Mouse (Mus musculus): ENCODE data around the gene Rnf185. TPM values are rescaled to one million over a fixed set of nuclear protein-coding genes. Genes with fewer than 3 reads are reported as not detected.

Gene Rnf185
- total RNA-seq, 2 experiments from 2014 or later = 20.2 to 23.1 TPM

DNA sequence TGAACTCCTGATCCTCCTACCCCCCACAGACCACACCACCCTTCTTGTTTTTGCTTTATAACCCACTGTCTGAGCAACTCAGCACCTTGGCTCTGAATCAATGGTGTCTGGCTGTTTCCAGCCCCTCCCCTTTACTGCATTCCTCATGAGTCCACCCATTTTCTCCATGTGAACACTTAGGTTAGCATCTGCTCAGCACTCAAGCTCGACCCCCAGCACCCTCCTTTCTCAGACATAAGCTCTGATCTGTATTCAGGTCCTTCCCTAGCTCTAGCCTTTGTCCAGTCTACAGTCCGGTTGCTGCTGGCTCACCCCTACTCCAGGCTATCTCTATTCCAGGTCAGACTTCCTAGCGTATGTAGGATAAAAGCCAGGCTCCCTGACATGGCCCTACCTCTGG is 56.1 kb downstream of the Rnf185 start:
- DNase-seq = no peak

DNA sequence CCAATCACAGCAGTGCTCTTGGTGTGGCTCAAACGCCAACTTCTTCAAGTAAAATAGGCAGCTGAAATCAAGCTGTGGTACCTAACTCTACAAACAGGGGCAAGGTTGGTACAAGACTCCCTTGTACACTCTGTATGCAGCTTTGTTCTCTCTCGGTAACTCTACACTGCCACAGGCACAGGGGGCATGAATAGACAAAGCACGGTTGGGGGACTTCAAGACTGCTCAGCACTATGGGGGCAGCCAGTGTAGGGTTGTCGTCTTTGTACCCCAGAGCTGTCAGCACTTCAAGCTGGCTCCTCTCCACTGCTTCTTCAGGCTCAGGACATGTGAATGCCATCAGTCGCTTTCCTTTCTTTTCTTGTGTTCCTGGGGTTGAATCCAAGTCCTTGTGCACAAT is 57.6 kb downstream of the Rnf185 start:
- no peak for DNase-seq

DNA sequence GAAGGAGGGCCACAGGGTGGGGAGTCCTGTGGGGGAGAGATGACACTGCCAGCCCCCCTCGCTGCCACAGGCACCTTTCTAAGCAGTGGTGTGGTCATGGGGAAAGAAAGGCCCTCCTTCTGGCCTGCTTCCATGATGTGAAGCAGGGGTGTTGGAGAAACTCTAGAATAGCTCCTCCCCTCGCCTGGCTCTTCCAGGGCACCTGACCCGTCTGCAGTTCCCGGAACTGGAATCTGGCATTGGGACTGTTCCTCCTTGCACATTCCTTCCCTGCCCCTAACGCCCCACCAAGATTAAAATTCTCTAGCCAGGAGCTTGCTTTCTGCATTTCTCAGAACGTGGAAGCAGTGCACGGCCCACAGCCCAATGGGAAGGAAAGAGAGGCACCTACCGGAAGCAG is 59.6 kb downstream of the Rnf185 start:
- peak in 1 of 2 experiments; percentile 33 for DNase-seq

- DNase-seq = no peak
These were observed 61.4 kb downstream of the Rnf185 start for GRCm38 (mm10) chr11:3390789-3391188.

- no peak for DNase-seq
These were observed 62.2 kb downstream of the Rnf185 start for GRCm38 (mm10) chr11:3389996-3390395.

DNA sequence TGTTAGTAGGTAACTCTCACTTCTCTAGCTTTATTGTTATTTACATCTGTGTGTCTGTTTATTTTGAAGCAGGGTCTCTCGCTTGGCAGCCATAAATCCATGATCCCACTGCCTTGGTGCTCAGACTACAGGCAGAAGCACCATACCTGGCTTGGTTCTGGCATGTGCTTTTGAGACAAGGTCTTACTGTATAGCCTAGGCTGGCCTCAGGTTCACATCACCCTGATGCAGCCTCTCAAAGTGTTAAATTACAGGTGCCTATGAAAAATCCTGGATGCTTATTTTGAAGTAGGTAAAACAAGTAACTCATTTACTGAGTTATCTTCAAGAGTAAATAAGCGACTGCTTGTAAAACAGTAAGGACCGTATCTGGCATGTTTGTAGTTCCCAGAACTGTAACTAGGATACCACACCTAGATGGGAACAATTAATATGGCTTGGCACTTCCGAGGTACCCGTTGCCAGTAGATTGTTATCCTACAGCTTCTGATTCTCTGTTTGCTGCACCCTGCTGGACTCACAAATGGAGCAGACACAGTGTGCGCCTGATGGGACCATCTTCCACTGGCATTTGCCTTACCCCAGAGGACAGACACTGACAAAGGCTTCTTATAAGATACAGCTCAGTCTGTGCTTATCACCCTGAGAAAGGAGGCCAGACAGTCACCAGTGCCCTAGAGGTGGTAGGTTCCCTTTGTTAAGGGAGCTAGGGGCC is 64.5 kb downstream of the Rnf185 start:
- DNase-seq = no peak

GRCm38 (mm10) chr11:3386941-3387368 is 65.2 kb downstream of the Rnf185 start:
- peak; percentile 85 to 91 for DNase-seq

DNA sequence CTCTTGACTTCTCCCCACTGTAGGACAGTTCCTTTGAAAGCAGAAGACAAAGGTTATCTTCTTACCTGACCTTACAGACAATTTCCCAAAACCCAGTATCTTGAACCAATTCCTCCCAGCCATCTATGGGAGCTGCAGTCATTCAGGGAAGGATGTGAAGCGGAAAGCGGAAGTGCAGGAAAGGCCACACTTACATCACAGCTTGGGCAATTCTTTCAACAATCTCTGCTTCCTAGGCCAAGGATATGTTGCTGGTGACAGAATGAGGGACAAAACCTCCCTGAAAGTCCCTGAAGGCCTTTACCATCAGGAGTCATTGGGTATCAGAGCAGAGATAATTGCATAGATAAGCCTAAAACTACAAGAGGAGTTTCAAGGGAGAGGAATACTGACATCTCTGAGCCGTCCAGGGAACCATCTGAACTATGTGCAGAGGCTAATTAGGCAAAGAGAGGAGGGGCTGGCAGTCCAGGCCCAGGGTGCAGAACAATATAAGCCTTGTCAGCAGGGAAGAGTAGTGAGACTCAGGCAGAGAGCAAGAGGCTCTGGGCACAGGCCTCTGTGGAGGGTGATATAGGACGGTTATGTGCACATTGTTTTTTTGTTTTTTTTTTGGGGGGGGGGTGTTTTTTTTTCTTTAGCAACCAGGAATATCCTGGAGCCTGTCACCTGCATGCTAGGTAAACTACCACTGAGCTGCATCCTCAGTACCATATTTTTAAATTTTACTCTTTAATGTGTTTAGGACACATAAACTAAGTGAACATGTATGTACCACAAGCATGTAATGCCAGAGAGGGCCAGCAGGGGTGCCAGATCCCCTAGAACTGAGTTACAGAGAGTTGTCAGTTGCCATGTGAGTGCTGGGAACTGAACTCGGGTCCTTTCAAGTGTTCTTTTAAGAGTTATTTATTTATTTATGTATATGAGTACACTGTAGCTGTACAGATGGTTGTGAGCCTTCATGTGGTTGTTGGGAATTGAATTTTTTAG is 69.3 kb downstream of the Rnf185 start:
- DNase-seq = no peak

GRCm38 (mm10) chr11:3381148-3381814 is 70.9 kb downstream of the Rnf185 start:
- no peak for DNase-seq

GRCm38 (mm10) chr11:3379427-3379826 is 72.7 kb downstream of the Rnf185 start:
- no peak for DNase-seq

GRCm38 (mm10) chr11:3374741-3375140 is 77.4 kb downstream of the Rnf185 start:
- no peak for DNase-seq

- no peak for DNase-seq
These were observed 77.9 kb downstream of the Rnf185 start for GRCm38 (mm10) chr11:3374293-3374645.

DNA sequence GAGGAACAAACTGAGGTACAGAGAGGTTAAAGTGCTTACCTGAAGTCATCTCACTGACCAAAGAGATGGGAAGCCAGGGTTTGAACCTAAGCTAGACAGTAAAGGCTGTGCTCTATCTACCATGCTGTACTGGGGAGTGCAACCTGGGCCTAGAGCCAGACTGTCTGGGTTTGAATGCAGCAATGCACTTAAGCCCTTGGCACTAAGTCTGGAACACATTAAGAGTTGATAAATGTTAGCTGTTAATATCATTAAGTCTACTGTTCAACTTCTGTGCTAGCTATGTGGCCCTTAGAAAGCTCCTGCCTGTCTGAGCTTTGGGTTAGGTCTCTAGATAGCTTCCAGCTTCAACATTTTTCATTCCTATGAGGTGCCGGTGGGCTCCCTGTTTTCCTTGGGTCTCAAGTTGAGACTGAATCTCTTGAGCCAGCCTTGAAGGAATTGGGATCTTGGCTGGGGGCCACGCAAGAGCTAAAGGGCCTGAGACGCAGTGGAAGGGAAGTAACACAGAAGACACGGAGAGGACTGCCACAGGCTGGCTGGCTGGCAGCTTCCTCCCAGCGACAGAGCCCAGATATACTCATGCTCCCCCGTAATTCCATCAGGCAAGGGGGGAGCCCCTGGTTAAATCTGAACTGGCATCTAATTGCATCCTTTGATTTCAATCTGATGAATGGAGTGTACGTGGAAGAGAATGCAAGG is 78.4 kb downstream of the Rnf185 start:
- DNase-seq = peak in 1 of 2 experiments; percentile 18

DNA sequence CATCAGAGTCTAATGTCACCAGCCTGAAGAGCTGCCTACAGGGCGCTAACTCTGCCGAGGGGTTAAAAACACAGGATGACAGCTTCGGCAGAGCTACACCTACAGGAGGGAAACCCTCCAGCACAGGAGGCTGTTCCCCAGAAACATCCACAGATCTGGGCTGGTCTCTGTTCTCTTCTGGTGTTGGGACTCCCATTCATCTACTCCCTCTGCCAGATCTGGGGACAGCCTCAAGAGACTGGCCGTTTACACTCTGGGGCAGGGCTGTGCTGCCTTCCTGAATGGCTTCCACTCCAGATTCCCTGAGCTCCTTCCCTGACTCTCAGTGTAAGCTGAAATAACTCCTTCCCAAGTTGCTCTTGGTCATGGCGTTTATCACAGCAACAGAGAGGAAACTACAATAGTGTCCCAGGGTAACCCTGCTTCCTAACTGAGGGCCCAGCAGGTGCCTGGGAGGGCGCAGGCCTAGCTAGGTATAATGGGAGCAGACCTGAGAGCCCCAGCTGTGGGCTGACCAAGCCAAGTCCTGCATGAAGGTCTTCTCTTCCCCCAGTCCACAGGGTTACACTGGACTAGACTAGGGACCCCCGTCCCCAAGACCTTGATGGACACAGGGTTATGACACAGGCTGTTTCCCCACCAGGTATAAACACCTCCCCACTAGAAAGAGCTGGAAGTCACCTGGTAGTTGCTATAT is 80.4 kb downstream of the Rnf185 start:
- DNase-seq = no peak

DNA sequence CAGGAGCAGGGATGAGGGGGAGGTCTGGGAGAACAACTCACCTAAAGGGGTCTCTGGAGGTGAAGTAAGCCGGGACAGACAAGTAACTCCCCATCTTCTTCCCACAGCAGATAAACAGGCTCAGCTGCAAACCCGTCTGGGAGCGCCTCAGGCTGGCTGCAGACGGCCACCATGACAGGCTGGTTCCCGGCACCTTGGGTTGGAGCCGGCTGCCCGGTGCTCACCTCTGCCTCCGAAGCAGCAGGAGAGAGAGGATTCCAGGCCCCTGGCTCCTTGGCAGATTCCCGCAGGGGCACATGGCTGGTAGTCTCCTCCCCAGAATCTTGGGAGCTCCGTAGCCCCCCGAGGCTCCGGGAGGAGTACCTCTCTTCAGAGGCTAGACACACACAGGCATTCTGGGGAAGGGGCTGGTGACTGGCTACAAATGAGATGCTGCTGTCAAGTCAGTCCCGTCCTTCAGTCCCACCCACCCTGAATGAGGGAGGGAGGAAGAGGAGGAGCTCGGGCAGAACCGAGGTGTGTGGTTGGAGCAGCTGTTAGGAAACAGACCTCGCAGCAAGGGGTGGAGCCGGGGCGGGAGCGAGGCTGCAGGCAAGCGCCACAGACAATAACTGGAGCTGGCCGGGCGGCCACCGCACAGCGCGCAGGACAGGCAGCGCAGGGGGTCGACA is 81.1 kb downstream of the Rnf185 start:
- DNase-seq = peak; percentile 84 to 86

- DNase-seq = no peak
These were observed 82.0 kb downstream of the Rnf185 start for GRCm38 (mm10) chr11:3370162-3370561.

- DNase-seq = no peak
These were observed 82.7 kb downstream of the Rnf185 start for GRCm38 (mm10) chr11:3369449-3369848.

- no peak for DNase-seq
These were observed 83.2 kb downstream of the Rnf185 start for GRCm38 (mm10) chr11:3368983-3369382.

GRCm38 (mm10) chr11:3366411-3366810 is 85.8 kb downstream of the Rnf185 start:
- DNase-seq = no peak
